Mouse (Mus musculus): ENCODE measurements at regions not wholly inside any gene's neighbourhood (a gene's known extent, or its start where the extent isn't known, plus 50 kb on each side); places are given as distances from the start of the nearest gene placed in this dataset.

DNA sequence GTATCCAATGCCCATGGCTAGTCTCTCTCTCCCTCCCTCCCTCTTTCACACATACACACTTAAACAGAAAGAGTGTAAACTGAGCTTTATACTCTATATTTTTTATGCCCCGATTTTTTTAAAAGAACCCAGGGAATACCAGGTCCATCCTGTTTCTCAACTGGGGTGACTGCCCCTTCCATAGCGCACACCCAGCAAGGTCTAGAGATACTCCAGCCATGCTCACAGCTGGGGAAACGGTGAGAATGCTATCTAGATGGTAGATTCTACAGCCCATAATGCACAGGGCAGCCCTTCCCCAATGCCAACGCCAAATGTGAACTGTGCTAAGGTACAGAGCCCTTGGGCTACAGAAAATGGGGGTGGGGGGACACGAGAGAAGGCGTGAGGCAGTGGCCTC lies 51.2 kb upstream of the Tln2 start:
- H3K4me3 ChIP-seq (ENCODE audit: low read depth, low read length) = no peak overlapping the region
- ATAC-seq (ENCODE audit: low FRiP score, low TSS enrichment) (no peak), DNase-seq (ENCODE audit: low spot score) (no peak)
- H3K27me3 ChIP-seq (ENCODE audit: control insufficient read depth, insufficient read depth, low read length) = no peaks in the 10 kb centered on the region
- H3K4me2 ChIP-seq (replicated peaks; ENCODE audit: low read depth) = no peak overlapping the region
- H3K9ac ChIP-seq (ENCODE audit: low read length) = no peak overlapping the region
- no peaks in the 10 kb centered on the region for H3K9me3 ChIP-seq (ENCODE audit: control insufficient read depth, low read length)
- WGBS = 89% methylated on average over 6 of the region's 6 CpGs
- no peak overlapping the region for H3K27ac ChIP-seq (replicated peaks)
- no peaks in the 10 kb centered on the region for H3K4me1 ChIP-seq (replicated peaks; ENCODE audit: control insufficient read depth, insufficient read depth)
- no peak for TF ChIP-seq CTCF (IDR thresholded peaks at IDR 0.05; ENCODE audit: low read depth)
- no peak for TF ChIP-seq EP300 (optimal IDR thresholded peaks at IDR 0.05)
- no peaks in the 10 kb centered on the region for H3K36me3 ChIP-seq (ENCODE audit: control insufficient read depth, insufficient read depth, low read length)

DNA sequence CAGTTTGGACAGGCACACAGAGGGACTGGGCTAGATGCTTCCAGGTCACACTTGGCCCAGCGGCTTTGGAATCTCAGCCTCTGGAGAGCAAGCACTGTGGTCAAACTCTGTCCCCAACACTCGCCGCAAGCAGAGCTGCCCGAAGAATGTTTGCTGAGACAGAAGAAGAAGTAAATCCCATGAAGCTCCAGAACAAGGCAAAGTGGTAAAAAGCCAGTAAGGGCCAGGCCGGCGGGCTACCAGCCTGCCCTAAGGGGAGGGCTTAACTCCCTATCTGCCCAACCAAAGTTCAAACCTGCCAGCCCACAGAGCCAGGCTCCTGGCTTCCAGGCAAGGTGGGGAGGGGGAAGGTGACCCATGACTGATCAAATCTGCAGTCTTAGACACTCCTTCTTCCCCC lies 52.2 kb upstream of the Tln2 start:
- Histone ChIP-seq H3K36me3 (ENCODE audit: control insufficient read depth, insufficient read depth, low read length) (no peaks in the 10 kb centered on the region), H3K9me3 (ENCODE audit: control insufficient read depth, low read length) (no peaks in the 10 kb centered on the region), H3K4me3 (ENCODE audit: low read depth, low read length) (no peak overlapping the region), H3K9ac (ENCODE audit: low read length) (no peak overlapping the region), H3K27ac (replicated peaks) (no peak overlapping the region), H3K4me2 (replicated peaks; ENCODE audit: low read depth) (no peak overlapping the region), H3K4me1 (replicated peaks; ENCODE audit: control insufficient read depth, insufficient read depth) (no peaks in the 10 kb centered on the region), H3K27me3 (ENCODE audit: control insufficient read depth, insufficient read depth, low read length) (no peaks in the 10 kb centered on the region)
- no peak for DNase-seq (ENCODE audit: low spot score)
- ATAC-seq (ENCODE audit: low FRiP score, low TSS enrichment) = no peak
- TF ChIP-seq CTCF (IDR thresholded peaks at IDR 0.05; ENCODE audit: low read depth) = no peak
- TF ChIP-seq EP300 (optimal IDR thresholded peaks at IDR 0.05) = no peak
- WGBS = 81% methylated on average over 6 of the region's 6 CpGs

DNA sequence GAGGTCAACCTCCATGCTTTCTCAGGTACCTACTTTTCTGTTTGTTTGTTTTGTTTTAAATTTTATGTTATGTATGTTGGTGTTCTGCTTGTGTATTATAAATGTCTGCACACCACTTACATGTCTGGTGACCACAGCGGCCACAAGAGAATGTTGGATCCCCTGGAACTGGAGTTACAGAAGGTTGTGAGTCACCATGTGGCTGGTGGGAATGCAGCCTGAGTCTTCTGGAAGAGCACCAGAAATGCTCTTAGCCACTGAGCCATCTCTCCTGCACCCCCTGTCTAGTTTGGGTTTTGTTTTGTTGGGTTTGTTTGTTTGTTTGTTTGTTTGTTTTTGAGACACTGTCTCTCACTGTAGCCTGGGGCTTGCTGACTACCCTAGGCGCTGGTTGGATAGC lies 52.6 kb upstream of the Tln2 start:
- no peak overlapping the region for H3K9ac ChIP-seq (ENCODE audit: low read length)
- no peaks in the 10 kb centered on the region for H3K9me3 ChIP-seq (ENCODE audit: control insufficient read depth, low read length)
- WGBS = 93% methylated on average over 2 of the region's 2 CpGs
- H3K27me3 ChIP-seq (ENCODE audit: control insufficient read depth, insufficient read depth, low read length) = no peaks in the 10 kb centered on the region
- no peak overlapping the region for H3K4me2 ChIP-seq (replicated peaks; ENCODE audit: low read depth)
- no peaks in the 10 kb centered on the region for H3K4me1 ChIP-seq (replicated peaks; ENCODE audit: control insufficient read depth, insufficient read depth)
- ATAC-seq (ENCODE audit: low FRiP score, low TSS enrichment) (no peak), DNase-seq (ENCODE audit: low spot score) (no peak)
- TF ChIP-seq CTCF (IDR thresholded peaks at IDR 0.05; ENCODE audit: low read depth) (no peak), EP300 (optimal IDR thresholded peaks at IDR 0.05) (no peak)
- H3K36me3 ChIP-seq (ENCODE audit: control insufficient read depth, insufficient read depth, low read length) = no peaks in the 10 kb centered on the region
- H3K27ac ChIP-seq (replicated peaks) = no peak overlapping the region
- no peak overlapping the region for H3K4me3 ChIP-seq (ENCODE audit: low read depth, low read length)

DNA sequence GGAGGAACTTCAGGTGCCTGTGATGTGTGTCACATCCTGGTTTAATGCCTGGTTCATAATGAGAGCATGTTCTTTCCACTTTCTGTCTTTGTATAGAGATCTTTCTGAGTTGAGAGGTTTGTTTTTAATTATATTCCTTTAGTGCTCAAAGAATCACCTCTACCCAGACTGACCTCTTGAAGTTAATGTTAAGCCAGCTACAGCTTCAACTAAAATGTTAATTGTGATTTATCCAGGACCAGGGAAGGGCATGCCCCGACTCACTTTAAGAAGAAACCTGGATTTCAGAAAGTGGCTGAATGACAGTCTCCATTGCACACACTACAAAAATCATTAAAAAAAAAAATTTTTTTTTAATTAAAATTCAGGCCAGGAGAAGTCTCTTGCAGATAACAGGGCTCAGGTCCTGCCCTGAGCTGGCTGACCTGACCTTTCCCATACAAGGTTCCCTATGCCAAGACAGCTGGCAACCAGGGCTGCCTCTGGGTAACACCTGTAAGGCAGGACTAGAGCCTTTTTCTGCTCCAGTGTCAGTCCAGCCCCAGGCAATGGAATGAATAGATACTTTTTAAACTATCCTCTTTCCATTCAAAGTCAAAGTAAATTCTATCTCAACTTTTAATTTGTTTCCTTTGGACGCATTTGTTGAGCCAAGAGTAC lies 54.7 kb upstream of the Tln2 start:
- WGBS = 75% methylated on average over 2 of the region's 2 CpGs
- DNase-seq (ENCODE audit: low spot score) (no peak), ATAC-seq (ENCODE audit: low FRiP score, low TSS enrichment) (no peak)
- no peaks in the 10 kb centered on the region for H3K9me3 ChIP-seq (ENCODE audit: control insufficient read depth, low read length)
- H3K4me1 ChIP-seq (replicated peaks; ENCODE audit: control insufficient read depth, insufficient read depth) = no peaks in the 10 kb centered on the region
- TF ChIP-seq CTCF (IDR thresholded peaks at IDR 0.05; ENCODE audit: low read depth) (no peak), EP300 (optimal IDR thresholded peaks at IDR 0.05) (no peak)
- H3K9ac ChIP-seq (ENCODE audit: low read length) = no peak overlapping the region
- no peaks in the 10 kb centered on the region for H3K27me3 ChIP-seq (ENCODE audit: control insufficient read depth, insufficient read depth, low read length)
- H3K27ac ChIP-seq (replicated peaks) = no peak overlapping the region
- no peaks in the 10 kb centered on the region for H3K36me3 ChIP-seq (ENCODE audit: control insufficient read depth, insufficient read depth, low read length)
- no peak overlapping the region for H3K4me2 ChIP-seq (replicated peaks; ENCODE audit: low read depth)
- H3K4me3 ChIP-seq (ENCODE audit: low read depth, low read length) = no peak overlapping the region

DNA sequence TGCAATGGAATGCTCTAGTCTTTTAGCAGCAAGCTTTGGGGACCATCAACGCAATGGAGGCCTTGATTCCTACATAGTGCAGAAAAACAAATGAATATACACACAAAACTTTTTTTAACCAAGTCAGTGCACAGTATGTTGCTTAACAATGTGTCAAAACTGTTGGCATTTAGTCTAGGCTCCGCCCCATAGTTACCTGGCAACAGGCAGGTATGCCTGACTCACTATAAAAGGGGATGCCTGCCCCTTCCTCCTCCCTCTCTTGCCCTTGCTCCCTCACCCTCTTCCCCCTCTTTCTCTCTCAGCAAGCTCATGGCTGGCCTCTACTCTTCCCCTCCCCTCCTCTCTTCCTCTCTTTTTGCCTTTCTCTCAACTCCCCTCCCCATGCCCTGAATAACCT lies 56.7 kb upstream of the Tln2 start:
- WGBS = 81% methylated on average over 2 of the region's 2 CpGs
- Histone ChIP-seq H3K27me3 (ENCODE audit: control insufficient read depth, insufficient read depth, low read length) (no peaks in the 10 kb centered on the region), H3K36me3 (ENCODE audit: control insufficient read depth, insufficient read depth, low read length) (no peaks in the 10 kb centered on the region), H3K4me3 (ENCODE audit: low read depth, low read length) (no peak overlapping the region), H3K4me2 (replicated peaks; ENCODE audit: low read depth) (no peak overlapping the region), H3K9ac (ENCODE audit: low read length) (no peak overlapping the region), H3K4me1 (replicated peaks; ENCODE audit: control insufficient read depth, insufficient read depth) (no peaks in the 10 kb centered on the region), H3K27ac (replicated peaks) (no peak overlapping the region), H3K9me3 (ENCODE audit: control insufficient read depth, low read length) (no peaks in the 10 kb centered on the region)
- DNase-seq (ENCODE audit: low spot score) (no peak), ATAC-seq (ENCODE audit: low FRiP score, low TSS enrichment) (no peak)
- TF ChIP-seq CTCF (IDR thresholded peaks at IDR 0.05; ENCODE audit: low read depth) (no peak), EP300 (optimal IDR thresholded peaks at IDR 0.05) (no peak)

DNA sequence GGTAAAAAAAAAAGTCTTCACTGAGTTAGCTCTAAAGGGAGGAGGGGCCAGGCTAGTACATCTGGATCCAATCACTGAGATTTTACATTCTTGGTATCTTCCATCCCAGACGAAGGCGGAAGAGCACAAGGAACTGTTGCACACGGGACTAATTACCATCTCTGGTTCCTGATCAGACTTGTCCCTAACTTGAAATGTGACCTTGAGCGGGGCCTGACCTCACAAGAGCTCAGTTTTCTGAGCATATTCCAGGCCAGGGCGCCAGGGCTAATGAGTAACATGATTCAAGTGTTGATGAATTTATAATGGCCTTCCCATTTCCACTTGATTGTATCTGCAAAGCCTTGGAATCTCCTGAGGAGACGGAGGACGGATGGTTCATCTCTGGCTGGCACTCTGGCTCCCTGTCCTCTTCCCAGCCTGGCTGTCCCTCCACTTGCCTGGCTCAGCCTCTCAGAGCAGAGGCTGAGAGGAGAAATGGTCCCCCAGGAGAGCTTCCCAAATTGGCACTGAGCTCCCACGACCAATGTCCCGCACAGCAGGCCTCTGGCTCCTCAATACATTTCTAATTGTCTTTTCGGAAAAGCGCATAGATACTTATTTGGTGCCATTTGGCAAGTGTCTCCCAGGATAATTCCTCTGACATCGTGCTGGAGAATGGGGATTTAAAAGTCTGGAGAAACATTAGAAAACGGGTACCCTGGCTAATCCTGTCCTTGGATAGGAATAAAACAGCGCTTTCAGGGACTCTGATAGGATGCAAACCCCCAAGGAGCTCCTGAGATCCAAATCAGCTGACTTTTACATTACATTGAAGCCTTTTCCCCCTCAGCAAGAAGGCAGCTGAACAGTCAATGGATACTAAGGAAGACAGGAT lies 58.1 kb upstream of the Tln2 start:
- Histone ChIP-seq H3K27ac (replicated peaks) (no peak overlapping the region), H3K9ac (ENCODE audit: low read length) (no peak overlapping the region), H3K4me2 (replicated peaks; ENCODE audit: low read depth) (no peak overlapping the region), H3K9me3 (ENCODE audit: control insufficient read depth, low read length) (no peaks in the 10 kb centered on the region), H3K27me3 (ENCODE audit: control insufficient read depth, insufficient read depth, low read length) (no peaks in the 10 kb centered on the region), H3K36me3 (ENCODE audit: control insufficient read depth, insufficient read depth, low read length) (no peaks in the 10 kb centered on the region), H3K4me3 (ENCODE audit: low read depth, low read length) (no peak overlapping the region), H3K4me1 (replicated peaks; ENCODE audit: control insufficient read depth, insufficient read depth) (no peaks in the 10 kb centered on the region)
- DNase-seq (ENCODE audit: low spot score) = no peak
- no peak for ATAC-seq (ENCODE audit: low FRiP score, low TSS enrichment)
- TF ChIP-seq CTCF (IDR thresholded peaks at IDR 0.05; ENCODE audit: low read depth) (no peak), EP300 (optimal IDR thresholded peaks at IDR 0.05) (no peak)
- 53% methylated on average over 14 of the region's 14 CpGs for WGBS

Data from stomach, postnatal 0 days (tissue).